Mouse (Mus musculus) forebrain, embryonic 14.5 days (tissue): ENCODE results near the gene Krt79. TPM values are rescaled to one million over a fixed set of nuclear protein-coding genes. Genes with fewer than 3 reads are reported as not detected.
A peak's percentile ranks its signal among the peaks of the same experiment; 100 is the strongest.

Experiments used
- ATAC-seq: fragments of 200-750 bp; cut with Nextera tagmentation; 2 replicates; pipeline ENCODE4 v1.8.0; 2017; ENCODE audit warnings: mild to moderate bottlenecking, moderate library complexity
- DNase-seq: peaks from one replicate; pipeline ENCODE4 v3.0.0-alpha.2; 2015; ENCODE audit warnings: low spot score
- H3K27ac ChIP-seq: fragments of 300-500 bp; sonication (generic); 2 replicates; pipeline ENCODE4 v1.5.1; 2014; ENCODE audit warnings: low read depth, mild to moderate bottlenecking, control low read depth, low read length, moderate library complexity
- H3K27me3 ChIP-seq: fragments of 300-500 bp; sonication (generic); replicated peaks from 2 replicates; pipeline ENCODE4 v1.6.1; 2014; ENCODE audit warnings: low read length, control low read depth, mixed read lengths; ENCODE audit not compliant: control insufficient read depth, insufficient read depth
- H3K36me3 ChIP-seq: fragments of 300-500 bp; sonication (generic); 2 replicates; pipeline ENCODE4 v1.6.1; 2014; ENCODE audit warnings: low read length, control low read depth; ENCODE audit not compliant: control insufficient read depth, insufficient read depth
- H3K4me1 ChIP-seq: fragments of 300-500 bp; sonication (generic); 2 replicates; pipeline ENCODE4 v1.6.1; 2014; ENCODE audit warnings: antibody characterized with exemption, low read length, control low read depth; ENCODE audit not compliant: control insufficient read depth, insufficient read depth
- H3K4me2 ChIP-seq: fragments of 300-500 bp; sonication (generic); 2 replicates; pipeline ENCODE4 v1.6.1; 2014; ENCODE audit warnings: mild to moderate bottlenecking, control low read depth, low read length
- H3K4me3 ChIP-seq: fragments of 300-500 bp; sonication (generic); 2 replicates; pipeline ENCODE4 v1.5.1; 2014; ENCODE audit warnings: low read depth, low read length, control low read depth
- H3K9ac ChIP-seq: fragments of 300-500 bp; sonication (generic); 2 replicates; pipeline ENCODE4 v1.6.1; 2014; ENCODE audit warnings: mild to moderate bottlenecking, low read length, control low read depth, moderate library complexity
- H3K9me3 ChIP-seq: fragments of 300-500 bp; sonication (generic); replicated peaks from 2 replicates; pipeline ENCODE4 v1.6.1; 2016; ENCODE audit warnings: low read length, control low read depth, mixed read lengths; ENCODE audit not compliant: control insufficient read depth
- WGBS: fragments of 180-500 bp; shearing (Covaris S2); extraction: QIAGEN DNeasy Blood & Tissue Kit; methylation state at CpG from one replicate; pipeline ENCODE4 v1.1.7; 2014; 5-methylcytosine and 5-hydroxymethylcytosine counted together
- polyA plus RNA-seq: library from polyadenylated mRNA; unstranded; fragments of >200 nt; fragmentation: Nextera tagmentation; extraction: Ambion mirVana; gene quantifications from 2 replicates; pipeline ENCODE4 v1.2.1, GENCODE M21; 2014

Krt79 gene
- polyA plus RNA-seq, 1 experiment from 2014 or later, result 0.10 TPM

- no peak overlapping the region for H3K4me2 ChIP-seq
- H3K4me3 ChIP-seq, result no peak overlapping the region
- WGBS, result 87% methylated on average over 7 of the region's 7 CpGs
- no peak overlapping the region for H3K9ac ChIP-seq
- DNase-seq (no peak), ATAC-seq (no peak)
- H3K4me1 ChIP-seq, result no peaks in the 10 kb centered on the region
- no peaks in the 10 kb centered on the region for H3K36me3 ChIP-seq
- H3K9me3 ChIP-seq, result no peaks in the 10 kb centered on the region
- H3K27me3 ChIP-seq, result no peaks in the 10 kb centered on the region
- H3K27ac ChIP-seq, result no peak overlapping the region
Measured at GRCm38 (mm10) chr15:101952733-101953474, 12.8 kb upstream of the Krt79 start.

DNA sequence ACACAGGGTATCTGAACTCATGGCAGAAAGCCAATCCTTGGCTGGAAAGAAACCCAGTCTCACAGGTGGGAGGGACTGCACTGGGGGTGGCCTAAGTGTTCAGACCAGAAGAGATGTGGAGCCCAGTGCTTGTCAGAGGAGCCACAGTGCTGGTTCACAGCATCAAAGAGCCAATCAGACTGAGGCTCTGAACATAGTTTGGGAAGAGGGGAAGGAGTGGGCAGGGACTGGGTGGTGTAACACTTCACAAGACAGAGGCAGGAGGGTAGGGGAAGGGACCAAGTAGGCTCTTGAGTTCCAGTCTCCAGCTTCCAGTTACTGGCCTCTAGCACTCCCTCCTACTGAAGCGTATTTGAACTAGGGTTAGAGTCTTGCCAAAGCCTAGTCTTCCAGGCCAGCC lies 5.3 kb upstream of the Krt79 start:
- ATAC-seq (no peak), DNase-seq (peak; percentile 17)
- no peaks in the 10 kb centered on the region for H3K36me3 ChIP-seq
- 79% methylated on average over 1 of the region's 1 CpGs for WGBS
- no peaks in the 10 kb centered on the region for H3K27me3 ChIP-seq
- no peak overlapping the region for H3K27ac ChIP-seq
- H3K9me3 ChIP-seq, result no peaks in the 10 kb centered on the region
- no peak overlapping the region for H3K4me3 ChIP-seq
- no peak overlapping the region for H3K4me2 ChIP-seq
- H3K4me1 ChIP-seq, result no peaks in the 10 kb centered on the region
- H3K9ac ChIP-seq, result no peak overlapping the region

GRCm38 (mm10) chr15:101941948-101942347 lies 1.8 kb upstream of the Krt79 start:
- WGBS, result 73% methylated on average over 8 of the region's 8 CpGs
- DNase-seq (no peak), ATAC-seq (no peak)
- Histone ChIP-seq H3K9ac (no peak overlapping the region), H3K27me3 (no peaks in the 10 kb centered on the region), H3K9me3 (no peaks in the 10 kb centered on the region), H3K36me3 (no peaks in the 10 kb centered on the region), H3K4me1 (no peaks in the 10 kb centered on the region), H3K4me3 (no peak overlapping the region), H3K4me2 (no peak overlapping the region), H3K27ac (no peak overlapping the region)

DNA sequence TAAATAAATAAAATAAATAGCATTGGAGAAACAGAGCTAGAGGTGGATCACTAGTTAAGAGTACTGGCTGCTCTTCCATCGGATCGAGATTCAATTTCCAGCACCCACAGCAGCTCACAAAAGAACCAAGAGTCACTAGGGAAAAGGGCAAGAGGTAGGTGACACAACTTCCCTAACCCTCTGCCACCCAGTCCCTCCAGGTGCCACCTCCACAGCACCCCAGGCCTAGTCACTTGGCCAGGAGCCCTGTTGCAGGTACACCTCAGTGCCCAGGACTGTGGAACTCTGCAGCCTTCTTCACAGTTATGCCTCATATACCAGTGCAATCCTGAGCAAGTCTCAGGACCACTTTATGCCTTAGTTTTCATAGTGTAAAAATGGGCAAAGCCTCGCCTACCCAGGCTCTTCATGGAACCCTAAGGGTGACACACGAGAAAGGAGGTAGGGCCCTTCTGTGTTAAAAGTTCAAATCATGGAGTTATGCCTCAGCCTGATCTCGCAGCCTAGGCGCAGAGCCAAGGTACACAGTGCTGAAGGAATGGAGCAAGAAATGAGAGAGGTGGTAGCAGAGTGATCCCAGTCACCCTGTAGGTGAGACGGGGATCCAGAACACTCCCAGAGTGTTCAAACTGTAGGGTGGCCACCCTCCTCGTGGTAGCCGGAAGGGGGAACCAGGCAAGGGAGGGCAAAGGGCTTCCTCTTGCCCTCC lies 1.4 kb downstream of the Krt79 start:
- Histone ChIP-seq H3K4me1 (no peaks in the 10 kb centered on the region), H3K27me3 (no peaks in the 10 kb centered on the region), H3K36me3 (no peaks in the 10 kb centered on the region), H3K27ac (no peak overlapping the region), H3K4me3 (no peak overlapping the region), H3K9ac (no peak overlapping the region), H3K9me3 (no peaks in the 10 kb centered on the region), H3K4me2 (no peak overlapping the region)
- DNase-seq (no peak), ATAC-seq (no peak)
- 86% methylated on average over 9 of the region's 9 CpGs for WGBS

DNA sequence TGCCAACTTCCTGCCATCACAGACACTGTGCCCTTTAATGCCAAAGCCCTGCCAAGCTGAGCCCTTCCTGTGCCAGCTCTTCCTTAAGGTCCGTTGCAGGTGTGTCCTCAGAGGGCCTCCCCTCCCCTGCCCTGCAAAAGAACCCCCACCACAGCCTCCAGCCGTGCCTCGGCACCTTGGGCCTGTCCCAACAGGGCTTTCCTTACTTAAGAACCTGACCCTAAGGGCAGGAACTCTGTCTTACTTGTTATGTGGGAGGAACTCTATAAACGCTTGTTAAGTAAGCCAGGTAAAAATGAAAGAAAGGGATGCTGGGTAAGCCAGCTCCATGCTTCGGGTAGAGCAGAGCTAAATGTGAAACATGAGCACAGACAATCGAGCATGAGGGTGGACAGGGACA lies 7.1 kb downstream of the Krt79 start:
- Histone ChIP-seq H3K4me1 (no peaks in the 10 kb centered on the region), H3K27me3 (no peaks in the 10 kb centered on the region; the same call in 1 of the 2 replicates), H3K27ac (no peak overlapping the region), H3K9ac (no peak overlapping the region), H3K9me3 (no peaks in the 10 kb centered on the region), H3K4me3 (no peak overlapping the region), H3K36me3 (no peaks in the 10 kb centered on the region), H3K4me2 (no peak overlapping the region)
- DNase-seq (no peak), ATAC-seq (no peak)
- 81% methylated on average over 6 of the region's 6 CpGs for WGBS

- 4% methylated on average over 17 of the region's 17 CpGs for WGBS
- Histone ChIP-seq H3K4me3 (no peak overlapping the region), H3K36me3 (no peaks in the 10 kb centered on the region), H3K4me1 (no peaks in the 10 kb centered on the region), H3K27me3 (no peaks in the 10 kb centered on the region; the same call in 1 of the 2 replicates), H3K27ac (no peak overlapping the region), H3K9me3 (no peaks in the 10 kb centered on the region), H3K4me2 (peak overlapping the region; percentile 36), H3K9ac (peak overlapping the region; percentile 41; the same call in 1 of the 2 replicates)
- DNase-seq, result no peak
- no peak for ATAC-seq
Measured at GRCm38 (mm10) chr15:101929666-101930065, 10.5 kb downstream of the Krt79 start.

DNA sequence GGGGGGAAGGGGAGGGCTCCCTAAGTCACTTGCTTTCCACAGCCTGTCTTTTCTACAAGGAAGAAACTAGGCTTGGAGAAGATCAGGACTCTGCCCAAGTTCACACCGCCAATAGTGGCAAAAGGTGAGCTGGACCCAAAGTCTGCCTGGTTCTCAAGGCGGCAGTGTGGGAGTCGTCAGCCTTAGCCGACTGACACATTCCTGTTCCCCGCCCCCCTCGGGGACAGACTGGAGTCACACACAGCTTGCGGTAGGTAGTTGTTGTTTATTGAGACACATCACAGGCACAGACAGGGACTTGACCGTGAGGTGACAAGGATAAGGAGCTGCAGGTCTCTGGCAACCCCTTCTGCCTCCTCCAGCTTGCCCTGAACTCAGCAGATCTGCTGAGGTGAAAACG lies 11.0 kb downstream of the Krt79 start:
- no peak overlapping the region for H3K9ac ChIP-seq
- H3K9me3 ChIP-seq, result no peaks in the 10 kb centered on the region
- ATAC-seq, result no peak
- H3K4me2 ChIP-seq, result no peak overlapping the region
- no peak overlapping the region for H3K27ac ChIP-seq
- no peaks in the 10 kb centered on the region; the same call in 1 of the 2 replicates for H3K27me3 ChIP-seq
- no peaks in the 10 kb centered on the region for H3K4me1 ChIP-seq
- no peak overlapping the region for H3K4me3 ChIP-seq
- WGBS, result 25% methylated on average over 9 of the region's 9 CpGs
- no peak for DNase-seq
- no peaks in the 10 kb centered on the region for H3K36me3 ChIP-seq

GRCm38 (mm10) chr15:101927340-101928080 lies 12.6 kb downstream of the Krt79 start:
- WGBS, result 70% methylated on average over 12 of the region's 12 CpGs
- Histone ChIP-seq H3K9me3 (no peaks in the 10 kb centered on the region), H3K27me3 (no peaks in the 10 kb centered on the region; the same call in 1 of the 2 replicates), H3K36me3 (no peaks in the 10 kb centered on the region), H3K9ac (no peak overlapping the region), H3K4me2 (no peak overlapping the region), H3K4me1 (no peaks in the 10 kb centered on the region), H3K4me3 (no peak overlapping the region), H3K27ac (no peak overlapping the region)
- ATAC-seq (no peak), DNase-seq (no peak)
